Mouse (Mus musculus) adrenal gland, postnatal 10 days (tissue): ENCODE measurements at regions not wholly inside any gene's neighbourhood (a gene's known extent, or its start where the extent isn't known, plus 50 kb on each side); places are given as distances from the start of the nearest gene placed in this dataset.
A peak's percentile ranks its signal among the peaks of the same experiment; 100 is the strongest.
"Not testable (repeated sequence)": the region's sequence is repeated elsewhere in the genome, so short reads cannot be mapped to it uniquely, and the experiment has no call there.

Source experiments
- DNase-seq: peaks from one replicate; pipeline ENCODE4 v3.0.0; 2021; ENCODE audit warnings: mixed read lengths

- no peak for DNase-seq
These were observed 815.6 kb upstream of the Sox9 start for GRCm38 (mm10) chr11:111966401-111966800.

- no peak for DNase-seq
These were observed 811.0 kb upstream of the Sox9 start for GRCm38 (mm10) chr11:111971001-111971400.

GRCm38 (mm10) chr11:111978667-111979066, 803.4 kb upstream of the Sox9 start:
- no peak for DNase-seq

- no peak for DNase-seq
These were observed 785.6 kb upstream of the Sox9 start for GRCm38 (mm10) chr11:111996395-111996794.

GRCm38 (mm10) chr11:112010848-112011247, 771.2 kb upstream of the Sox9 start:
- DNase-seq, result not testable (repeated sequence)

GRCm38 (mm10) chr11:112017906-112018305, 764.1 kb upstream of the Sox9 start:
- no peak for DNase-seq

- no peak for DNase-seq
These were observed 754.0 kb upstream of the Sox9 start for GRCm38 (mm10) chr11:112028031-112028430.

- no peak for DNase-seq
These were observed 743.3 kb upstream of the Sox9 start for GRCm38 (mm10) chr11:112038741-112039140.

- no peak for DNase-seq
These were observed 737.6 kb upstream of the Sox9 start for GRCm38 (mm10) chr11:112044455-112044854.

- no peak for DNase-seq
These were observed 736.7 kb upstream of the Sox9 start for GRCm38 (mm10) chr11:112045353-112045752.

GRCm38 (mm10) chr11:112050362-112050761, 731.7 kb upstream of the Sox9 start:
- DNase-seq, result no peak

GRCm38 (mm10) chr11:112055591-112055990, 726.4 kb upstream of the Sox9 start:
- DNase-seq, result peak; percentile 12

- no peak for DNase-seq
These were observed 714.8 kb upstream of the Sox9 start for GRCm38 (mm10) chr11:112067176-112067575.

GRCm38 (mm10) chr11:112068821-112069220, 713.2 kb upstream of the Sox9 start:
- no peak for DNase-seq

GRCm38 (mm10) chr11:112071571-112071970, 710.5 kb upstream of the Sox9 start:
- no peak for DNase-seq

- no peak for DNase-seq
These were observed 700.6 kb upstream of the Sox9 start for GRCm38 (mm10) chr11:112081386-112081785.

GRCm38 (mm10) chr11:112083019-112083418, 699.0 kb upstream of the Sox9 start:
- DNase-seq, result no peak

- DNase-seq, result no peak
These were observed 689.9 kb upstream of the Sox9 start for GRCm38 (mm10) chr11:112092168-112092567.

- DNase-seq, result no peak
These were observed 687.0 kb upstream of the Sox9 start for GRCm38 (mm10) chr11:112095009-112095408.

GRCm38 (mm10) chr11:112098161-112098560, 683.9 kb upstream of the Sox9 start:
- DNase-seq, result no peak

GRCm38 (mm10) chr11:112103252-112103651, 678.8 kb upstream of the Sox9 start:
- DNase-seq, result peak; percentile 1

GRCm38 (mm10) chr11:112106891-112107290, 675.1 kb upstream of the Sox9 start:
- peak; percentile 7 for DNase-seq

- DNase-seq, result no peak
These were observed 674.7 kb upstream of the Sox9 start for GRCm38 (mm10) chr11:112107314-112107713.

- DNase-seq, result peak; percentile 1
These were observed 661.0 kb upstream of the Sox9 start for GRCm38 (mm10) chr11:112121026-112121425.

- no peak for DNase-seq
These were observed 660.2 kb upstream of the Sox9 start for GRCm38 (mm10) chr11:112121831-112122230.
